In the genomic region with DNA sequence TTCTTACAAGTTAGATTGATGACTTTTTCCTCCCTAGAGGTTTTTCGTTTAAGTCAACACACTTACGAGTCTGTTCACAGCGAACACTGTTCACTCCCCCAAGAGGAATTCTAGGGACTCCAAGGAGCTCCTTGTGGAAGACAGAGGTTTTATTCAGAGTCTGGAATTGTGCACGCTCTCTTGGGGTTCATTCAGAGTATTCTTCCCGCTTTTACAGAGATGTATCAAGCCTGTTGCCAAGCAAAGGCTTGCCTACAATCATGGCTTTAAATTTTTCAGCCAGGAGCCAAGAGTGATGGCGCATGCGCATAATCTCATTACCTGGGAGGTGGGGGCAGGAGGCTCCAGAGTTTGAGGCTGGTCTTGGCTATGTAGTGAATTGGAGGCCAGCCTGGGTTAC, we compare ENCODE assay signal across 22 mouse cellular contexts.
DNase-seq lines count a peak whose midpoint lies in the region; ATAC-seq lines count a peak whose summit lies in the region.
"Had no signal": no experiment of that assay in that cellular context is flagged by ENCODE, and none has a peak within 500 bp of the region (broad histone marks: within the 10 kb centered on the region; RNA-seq: fewer than 3 reads in every experiment).

No protein-coding gene starts in this region.

- H3K4me3 ChIP-seq in hindbrain, embryonic 11.5 days (ENCODE audit: low read depth, low read length), result no peak overlapping the region
- no peak overlapping the region for H3K4me3 ChIP-seq in hindbrain, embryonic 12.5 days
- H3K4me3 ChIP-seq in lung, embryonic 16.5 days (ENCODE audit: low read length), result no peak overlapping the region
- H3K4me3 ChIP-seq in intestine, embryonic 15.5 days (replicated peaks), result no peak overlapping the region
- no peak overlapping the region for H3K4me3 ChIP-seq in stomach, embryonic 14.5 days (ENCODE audit: low read depth, low read length)
- H3K4me3 ChIP-seq: gastrocnemius, adult 2 months; heart, embryonic 15.5 days; limb, embryonic 15.5 days had no signal

- DNase-seq in hindbrain, embryonic 11.5 days (ENCODE audit: low spot score), result peak; percentile 10
- no peak for DNase-seq in lung, postnatal 10 days
- no peak for DNase-seq in cerebellum, postnatal 14 days
- DNase-seq: cerebellum, adult 8-10 months; gastrocnemius, adult 2 months; heart, postnatal 36 days; kidney, postnatal 4 days; lung, postnatal 36 days; right cerebral cortex, postnatal 14 days; thymus, adult 18-20 months; thymus, postnatal 36 days had no signal

- whole genome bisulfite sequencing in hindbrain, embryonic 11.5 days, result 68% methylated on average over 7 of the region's 7 CpGs
- WGBS in hindbrain, embryonic 12.5 days, result 62% methylated on average over 7 of the region's 7 CpGs
- WGBS in lung, embryonic 16.5 days, result 55% methylated on average over 7 of the region's 7 CpGs
- 55% methylated on average over 7 of the region's 7 CpGs for WGBS in intestine, embryonic 15.5 days
- WGBS in stomach, embryonic 14.5 days, result 50% methylated on average over 7 of the region's 7 CpGs

- no peak overlapping the region for H3K4me2 ChIP-seq in hindbrain, embryonic 11.5 days (replicated peaks; ENCODE audit: low read depth, low read length)
- no peak overlapping the region for H3K4me2 ChIP-seq in hindbrain, embryonic 12.5 days (replicated peaks)
- H3K4me2 ChIP-seq in lung, embryonic 16.5 days (ENCODE audit: low read depth, low read length), result no peak overlapping the region
- H3K4me2 ChIP-seq in intestine, embryonic 15.5 days (replicated peaks), result no peak overlapping the region
- no peak overlapping the region for H3K4me2 ChIP-seq in stomach, embryonic 14.5 days (replicated peaks; ENCODE audit: low read depth, low read length)
- H3K4me2 ChIP-seq: heart, embryonic 15.5 days; limb, embryonic 15.5 days had no signal

- no peaks in the 10 kb centered on the region for H3K27me3 ChIP-seq in hindbrain, embryonic 11.5 days (ENCODE audit: control insufficient read depth, insufficient read depth, low read length)
- H3K27me3 ChIP-seq in hindbrain, embryonic 12.5 days, result no peaks in the 10 kb centered on the region
- no peaks in the 10 kb centered on the region; the same call in 1 of the 2 replicates for H3K27me3 ChIP-seq in lung, embryonic 16.5 days (ENCODE audit: control insufficient read depth, insufficient read depth, low read depth, low read length)
- no peaks in the 10 kb centered on the region for H3K27me3 ChIP-seq in intestine, embryonic 15.5 days (replicated peaks)
- H3K27me3 ChIP-seq in stomach, embryonic 14.5 days (ENCODE audit: control insufficient read depth, insufficient read depth, low read length), result no peaks in the 10 kb centered on the region
- H3K27me3 ChIP-seq: heart, embryonic 15.5 days; limb, embryonic 15.5 days had no signal

- no peak overlapping the region for H3K9ac ChIP-seq in hindbrain, embryonic 11.5 days (ENCODE audit: low read depth, low read length)
- no peak overlapping the region for H3K9ac ChIP-seq in hindbrain, embryonic 12.5 days
- no peak overlapping the region for H3K9ac ChIP-seq in lung, embryonic 16.5 days (ENCODE audit: low read length)
- H3K9ac ChIP-seq in intestine, embryonic 15.5 days, result no peak overlapping the region
- H3K9ac ChIP-seq in stomach, embryonic 14.5 days (replicated peaks; ENCODE audit: low read depth, low read length), result no peak overlapping the region
- H3K9ac ChIP-seq: heart, embryonic 15.5 days; limb, embryonic 15.5 days; liver, embryonic 14.5 days had no signal

- H3K36me3 ChIP-seq in hindbrain, embryonic 11.5 days (ENCODE audit: control insufficient read depth, insufficient read depth, low read length), result no peaks in the 10 kb centered on the region
- H3K36me3 ChIP-seq in hindbrain, embryonic 12.5 days, result no peaks in the 10 kb centered on the region
- no peaks in the 10 kb centered on the region for H3K36me3 ChIP-seq in lung, embryonic 16.5 days (ENCODE audit: control insufficient read depth, insufficient read depth, low read length)
- H3K36me3 ChIP-seq in intestine, embryonic 15.5 days, result no peaks in the 10 kb centered on the region
- H3K36me3 ChIP-seq in stomach, embryonic 14.5 days (ENCODE audit: control insufficient read depth, insufficient read depth, low read length), result no peaks in the 10 kb centered on the region
- H3K36me3 ChIP-seq: heart, embryonic 15.5 days; limb, embryonic 15.5 days had no signal

- H3K27ac ChIP-seq in hindbrain, embryonic 11.5 days (ENCODE audit: low read depth, low read length), result no peak overlapping the region
- no peak overlapping the region for H3K27ac ChIP-seq in hindbrain, embryonic 12.5 days
- H3K27ac ChIP-seq in lung, embryonic 16.5 days (ENCODE audit: low read length), result peak overlapping the region; percentile 44; the same call in 1 of the 2 replicates
- H3K27ac ChIP-seq in intestine, embryonic 15.5 days, result peak overlapping the region; percentile 38; the same call in 1 of the 2 replicates
- peak overlapping the region; percentile 86 for H3K27ac ChIP-seq in stomach, embryonic 14.5 days (ENCODE audit: low read length)
- H3K27ac ChIP-seq: gastrocnemius, adult 2 months; heart, embryonic 15.5 days; limb, embryonic 15.5 days; liver, embryonic 14.5 days had no signal

- H3K4me1 ChIP-seq in hindbrain, embryonic 11.5 days (replicated peaks; ENCODE audit: control insufficient read depth, insufficient read depth, low read length), result no peaks in the 10 kb centered on the region
- peaks cover 17% of the 10 kb centered on the region for H3K4me1 ChIP-seq in hindbrain, embryonic 12.5 days
- H3K4me1 ChIP-seq in lung, embryonic 16.5 days (replicated peaks; ENCODE audit: control insufficient read depth, insufficient read depth, low read length), result no peaks in the 10 kb centered on the region
- peaks cover 5% of the 10 kb centered on the region for H3K4me1 ChIP-seq in intestine, embryonic 15.5 days (replicated peaks)
- H3K4me1 ChIP-seq in stomach, embryonic 14.5 days (ENCODE audit: control insufficient read depth, insufficient read depth, low read length), result peaks cover 8% of the 10 kb centered on the region; the same call in 1 of the 2 replicates
- H3K4me1 ChIP-seq: limb, embryonic 15.5 days had no signal

- ATAC-seq in hindbrain, embryonic 11.5 days (ENCODE audit: low FRiP score), result no peak
- ATAC-seq in hindbrain, embryonic 12.5 days (ENCODE audit: low FRiP score), result no peak
- no peak for ATAC-seq in lung, embryonic 16.5 days (ENCODE audit: low read depth)
- ATAC-seq in intestine, embryonic 15.5 days, result no peak
- ATAC-seq in stomach, embryonic 14.5 days (ENCODE audit: insufficient number of reproducible peaks, insufficient read depth, low FRiP score, low read depth), result peak; percentile 28; the same call in 1 of the 2 replicates
- no peak for ATAC-seq in megakaryocyte, adult 5-6 weeks (ENCODE audit: poor library complexity, severe bottlenecking)
- ATAC-seq: CD4-positive, CD25-positive, alpha-beta regulatory T cell, adult 4 months; inflammation-experienced regulatory T-cells, adult 6 months; midbrain, embryonic 16.5 days had no signal

- no peaks in the 10 kb centered on the region for H3K9me3 ChIP-seq in hindbrain, embryonic 11.5 days (ENCODE audit: control insufficient read depth, low read length)
- no peaks in the 10 kb centered on the region for H3K9me3 ChIP-seq in hindbrain, embryonic 12.5 days (replicated peaks)
- no peaks in the 10 kb centered on the region for H3K9me3 ChIP-seq in lung, embryonic 16.5 days (ENCODE audit: control insufficient read depth, low read length)
- H3K9me3 ChIP-seq in intestine, embryonic 15.5 days, result no peaks in the 10 kb centered on the region
- H3K9me3 ChIP-seq in stomach, embryonic 14.5 days (ENCODE audit: control insufficient read depth, low read depth, low read length), result no peaks in the 10 kb centered on the region
- H3K9me3 ChIP-seq: heart, embryonic 15.5 days; limb, embryonic 15.5 days had no signal

Comparison
In these comparisons a context has a peak if more than half of its experiments do, and no peak if none do; other contexts are left out.
1. H3K27ac ChIP-seq: peak in lung, embryonic 16.5 days (single experiment), intestine, embryonic 15.5 days (single experiment) and stomach, embryonic 14.5 days (single experiment); none in hindbrain, embryonic 11.5 days (single experiment) and hindbrain, embryonic 12.5 days (single experiment).